In genomic region chr17:50293241-50293731, GRCm38 (mm10) we compare ENCODE assay signal across 9 mouse cellular contexts. TPM values are rescaled to one million over a fixed set of nuclear protein-coding genes. Genes with fewer than 3 reads are reported as not detected.
A peak's percentile ranks its signal among the peaks of the same experiment; 100 is the strongest.
DNase-seq lines count a peak whose midpoint lies in the region; ATAC-seq and TF ChIP-seq lines count a peak whose summit lies in the region.
"Had no signal": no experiment of that assay in that cellular context is flagged by ENCODE, and none has a peak within 500 bp of the region (broad histone marks: within the 10 kb centered on the region; RNA-seq: fewer than 3 reads in every experiment).

Gene Dazl (minus strand): TSS chr17:50293636.

- peaks cover 13% of the 10 kb centered on the region for H3K9me3 ChIP-seq in erythroblast, embryonic 14.5 days (ENCODE audit: control insufficient read depth, low read length)
- no peaks in the 10 kb centered on the region for H3K9me3 ChIP-seq in hindbrain, postnatal 0 days (ENCODE audit: low read length)
- H3K9me3 ChIP-seq in neural tube, embryonic 12.5 days: peaks cover 14% of the 10 kb centered on the region

- H3K4me2 ChIP-seq in hindbrain, postnatal 0 days (ENCODE audit: low read depth, low read length): peak within 1 kb of the TSS; percentile 57
- peak within 1 kb of the TSS; percentile 59 for H3K4me2 ChIP-seq in neural tube, embryonic 12.5 days (replicated peaks)

- peaks cover 13% of the 10 kb centered on the region for H3K4me1 ChIP-seq in erythroblast, embryonic 14.5 days (ENCODE audit: control insufficient read depth)
- no peaks in the 10 kb centered on the region for H3K4me1 ChIP-seq in hindbrain, postnatal 0 days (ENCODE audit: insufficient read depth, low read length)
- no peaks in the 10 kb centered on the region for H3K4me1 ChIP-seq in neural tube, embryonic 12.5 days

- peak within 1 kb of the TSS; percentile 58 for H3K9ac ChIP-seq in hindbrain, postnatal 0 days (replicated peaks; ENCODE audit: low read length)
- peak within 1 kb of the TSS; percentile 53; the same call in 1 of the 2 replicates for H3K9ac ChIP-seq in neural tube, embryonic 12.5 days

- no peak for TF ChIP-seq CTCF in hindbrain, postnatal 0 days (IDR thresholded peaks at IDR 0.05; ENCODE audit: low read depth)

- peak; percentile 27 for DNase-seq in ovary, postnatal 36 days (ENCODE audit: low spot score)
- DNase-seq in ovary, postnatal 14 days (ENCODE audit: low spot score): no peak
- no peak for DNase-seq in hindbrain, postnatal 0 days (ENCODE audit: low spot score)
- DNase-seq in right cerebral cortex, adult 18-20 months: no peak

- peak within 1 kb of the TSS; percentile 67 for H3K27ac ChIP-seq in hindbrain, postnatal 0 days
- no peak within 1 kb of the TSS for H3K27ac ChIP-seq in neural tube, embryonic 12.5 days

- no peak for ATAC-seq in erythroblast, adult 5-6 weeks (replicated peaks; ENCODE audit: low FRiP score, poor library complexity, severe bottlenecking)
- ATAC-seq in hindbrain, postnatal 0 days: peak; percentile 7; the same call in 1 of the 2 replicates
- ATAC-seq in neural tube, embryonic 12.5 days (ENCODE audit: low FRiP score, low read depth): peak; percentile 21; the same call in 1 of the 2 replicates
- no peak for ATAC-seq in megakaryocyte progenitor cell, adult 5-6 weeks (replicated peaks; ENCODE audit: poor library complexity)

- peak within 1 kb of the TSS; percentile 63 for H3K4me3 ChIP-seq in erythroblast, embryonic 14.5 days (replicated peaks)
- H3K4me3 ChIP-seq in hindbrain, postnatal 0 days (ENCODE audit: low read length): peak within 1 kb of the TSS; percentile 40
- H3K4me3 ChIP-seq in neural tube, embryonic 12.5 days: peak within 1 kb of the TSS; percentile 37

- H3K36me3 ChIP-seq in erythroblast, embryonic 14.5 days (ENCODE audit: control insufficient read depth): peaks cover 3% of the 10 kb centered on the region
- H3K36me3 ChIP-seq in hindbrain, postnatal 0 days (ENCODE audit: insufficient read depth, low read length): no peaks in the 10 kb centered on the region
- no peaks in the 10 kb centered on the region for H3K36me3 ChIP-seq in neural tube, embryonic 12.5 days
- H3K36me3 ChIP-seq: G1E had no signal

- no peaks in the 10 kb centered on the region; the same call in 1 of the 2 replicates for H3K27me3 ChIP-seq in erythroblast, embryonic 14.5 days (ENCODE audit: control insufficient read depth)
- no peaks in the 10 kb centered on the region for H3K27me3 ChIP-seq in hindbrain, postnatal 0 days (ENCODE audit: insufficient read depth, low read length)
- H3K27me3 ChIP-seq in neural tube, embryonic 12.5 days (replicated peaks): no peaks in the 10 kb centered on the region

- 93% methylated on average over 43 of the region's 43 CpGs for WGBS in hindbrain, postnatal 0 days
- 90% methylated on average over 43 of the region's 43 CpGs for WGBS in neural tube, embryonic 12.5 days

RNA-seq across cellular contexts. Expression of gene Dazl, which starts in this region (rescaled TPM):
- polyA plus RNA-seq in erythroblast, embryonic 14.5 days (2012): not detected in 2 replicates
- total RNA-seq in erythroblast, adult 5-6 weeks (2015; ENCODE audit: low replicate concordance): not detected in 2 replicates
- 0.51 TPM in 1 of 2 replicates, not detected in the other for total RNA-seq in erythroblast, adult 5-6 weeks (2017; ENCODE audit: low replicate concordance)
- total RNA-seq in hindbrain, postnatal 0 days (2014; rRNA removed): 0.42 TPM in 1 of 2 replicates, not detected in the other
- 0.48 and 1.9 TPM in 2 replicates for polyA plus RNA-seq in hindbrain, postnatal 0 days (2015; fragmentation: Nextera tagmentation; extraction: Ambion mirVana)
- polyA plus RNA-seq in neural tube, embryonic 12.5 days (2016; fragmentation: Nextera tagmentation; extraction: Ambion mirVana): 0.32 TPM in 1 of 2 replicates, not detected in the other
- not detected in 2 replicates for total RNA-seq in megakaryocyte progenitor cell, adult 5-6 weeks (2015)
- total RNA-seq in megakaryocyte progenitor cell, adult 5-6 weeks (2017): not detected in 2 replicates
- polyA plus RNA-seq: G1E had no signal

Comparison
In these comparisons a context has a peak if more than half of its experiments do, and no peak if none do; other contexts are left out.
1. Peak in ATAC-seq, H3K4me3 ChIP-seq, H3K9ac ChIP-seq and H3K4me2 ChIP-seq in neural tube, embryonic 12.5 days; RNA of the gene not detected or under 1 TPM.